Mouse (Mus musculus): ENCODE results near the gene Gm10491. TPM values are rescaled to one million over a fixed set of nuclear protein-coding genes. Genes with fewer than 3 reads are reported as not detected.

Gene Gm10491
- polyA plus RNA-seq, 1 experiment from 2014 or later, result not detected

- ATAC-seq (replicated peaks; ENCODE audit: low FRiP score), result peak; percentile 95
- peak within 1 kb of the TSS; percentile 85 for H3K4me2 ChIP-seq
- no peak within 1 kb of the TSS for H3K27ac ChIP-seq
- H3K27me3 ChIP-seq, result no peaks in the 10 kb centered on the region
- no peaks in the 10 kb centered on the region for H3K9me3 ChIP-seq (replicated peaks)
- peaks cover 16% of the 10 kb centered on the region for H3K36me3 ChIP-seq
- H3K4me3 ChIP-seq (replicated peaks), result peak within 1 kb of the TSS; percentile 51
- H3K4me1 ChIP-seq, result peaks cover 11% of the 10 kb centered on the region; the same call in 1 of the 2 replicates
- peak within 1 kb of the TSS; percentile 49; the same call in 1 of the 2 replicates for H3K9ac ChIP-seq
- WGBS, result 16% methylated on average over 30 of the region's 38 CpGs
Observed at GRCm38 (mm10) chrX:7878007-7878419, 29.6 kb downstream of the Gm10491 start, which contains the start of gene Pim2. TSS of gene Pim2 (plus strand) at chrX:7878262.

GRCm38 (mm10) chrX:7869826-7870225, 37.8 kb downstream of the Gm10491 start:
- Histone ChIP-seq H3K4me2 (no peak overlapping the region), H3K27me3 (no peaks in the 10 kb centered on the region), H3K36me3 (peaks cover 52% of the 10 kb centered on the region), H3K9me3 (replicated peaks) (no peaks in the 10 kb centered on the region), H3K27ac (no peak overlapping the region), H3K4me1 (no peaks in the 10 kb centered on the region), H3K4me3 (replicated peaks) (no peak overlapping the region), H3K9ac (no peak overlapping the region)
- ATAC-seq (replicated peaks; ENCODE audit: low FRiP score), result no peak
- WGBS, result 45% methylated on average over 3 of the region's 3 CpGs

DNA sequence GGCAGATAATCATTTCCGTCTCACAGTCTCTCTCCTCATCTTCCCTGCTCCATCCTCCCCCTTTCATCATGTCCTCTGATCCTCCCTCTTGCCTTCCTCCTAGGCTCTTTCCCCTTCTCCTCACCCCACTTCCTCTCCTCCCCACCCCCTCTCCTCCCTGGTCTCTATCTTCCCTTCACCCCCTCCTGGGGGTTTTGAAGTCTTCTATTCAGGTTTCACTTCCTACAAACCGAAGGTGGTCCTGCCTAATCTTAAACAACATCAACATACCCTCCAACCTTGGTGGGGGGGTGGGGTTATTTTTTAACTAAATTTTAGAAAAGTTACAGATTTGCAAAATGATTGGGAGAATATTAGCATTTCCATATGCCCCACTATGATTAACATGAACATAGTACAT, 39.1 kb downstream of the Gm10491 start:
- WGBS, result 70% methylated on average over 2 of the region's 2 CpGs
- no peak overlapping the region for H3K9ac ChIP-seq
- no peaks in the 10 kb centered on the region for H3K4me1 ChIP-seq
- H3K4me3 ChIP-seq (replicated peaks), result no peak overlapping the region
- ATAC-seq (replicated peaks; ENCODE audit: low FRiP score), result no peak
- H3K27ac ChIP-seq, result no peak overlapping the region
- H3K36me3 ChIP-seq, result peaks cover 39% of the 10 kb centered on the region
- H3K4me2 ChIP-seq, result no peak overlapping the region
- H3K27me3 ChIP-seq, result no peaks in the 10 kb centered on the region
- no peaks in the 10 kb centered on the region for H3K9me3 ChIP-seq (replicated peaks)

DNA sequence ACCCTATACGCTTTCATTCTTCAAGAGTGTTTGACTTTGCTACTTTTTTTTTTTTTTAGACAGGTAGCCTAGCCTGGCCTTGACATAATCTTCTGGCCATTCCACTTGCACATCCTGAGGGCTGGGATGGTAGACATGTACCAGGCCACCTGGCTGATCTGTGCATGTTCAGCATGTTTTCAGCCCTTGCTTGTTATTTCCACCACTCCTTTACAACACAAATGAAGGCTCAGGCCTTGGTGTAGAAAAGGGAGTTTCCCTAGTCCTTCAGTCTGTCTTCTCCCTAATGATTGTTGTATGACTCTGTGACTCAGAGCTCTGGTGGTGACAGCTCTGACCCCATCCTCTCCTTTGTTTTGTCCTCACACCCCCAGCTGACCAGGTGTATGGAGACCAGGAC, 40.5 kb downstream of the Gm10491 start:
- peaks cover 27% of the 10 kb centered on the region for H3K36me3 ChIP-seq
- H3K9ac ChIP-seq, result no peak overlapping the region
- H3K4me1 ChIP-seq, result no peaks in the 10 kb centered on the region
- no peak for ATAC-seq (replicated peaks; ENCODE audit: low FRiP score)
- no peaks in the 10 kb centered on the region for H3K27me3 ChIP-seq
- no peak overlapping the region for H3K4me2 ChIP-seq
- H3K9me3 ChIP-seq (replicated peaks), result no peaks in the 10 kb centered on the region
- H3K27ac ChIP-seq, result no peak overlapping the region
- 83% methylated on average over 1 of the region's 1 CpGs for WGBS
- H3K4me3 ChIP-seq (replicated peaks), result no peak overlapping the region

GRCm38 (mm10) chrX:7865786-7866185, 41.8 kb downstream of the Gm10491 start:
- 75% methylated on average over 2 of the region's 2 CpGs for WGBS
- no peak for ATAC-seq (replicated peaks; ENCODE audit: low FRiP score)

DNA sequence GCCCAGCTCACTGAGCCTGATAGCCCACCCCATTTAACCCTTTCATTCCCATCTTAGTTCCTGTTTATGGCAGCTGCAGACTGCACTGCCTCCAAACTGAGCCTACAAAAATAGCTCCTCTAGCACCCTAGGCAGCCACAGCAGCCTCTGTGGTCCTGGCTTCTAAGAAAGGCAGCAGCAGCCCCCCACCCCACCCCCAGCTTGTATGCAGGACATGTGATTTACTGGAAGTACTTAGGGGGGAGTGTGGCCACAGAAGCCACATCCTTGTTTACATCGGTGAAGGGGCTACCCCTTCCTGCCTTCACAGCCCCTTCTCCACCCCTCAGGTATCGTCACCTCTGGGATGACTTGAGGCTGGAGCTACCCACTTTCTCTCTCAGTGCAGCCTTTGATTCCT, 42.3 kb downstream of the Gm10491 start:
- no peak for ATAC-seq (replicated peaks; ENCODE audit: low FRiP score)
- peaks cover 15% of the 10 kb centered on the region for H3K36me3 ChIP-seq
- 76% methylated on average over 2 of the region's 2 CpGs for WGBS

More at GRCm38 (mm10) chrX:7865786-7866185, 41.8 kb downstream of the Gm10491 start:
- no peak overlapping the region for H3K4me3 ChIP-seq (replicated peaks)
- H3K36me3 ChIP-seq, result peaks cover 15% of the 10 kb centered on the region
- H3K4me2 ChIP-seq, result no peak overlapping the region
- no peak overlapping the region for H3K27ac ChIP-seq
- H3K9me3 ChIP-seq (replicated peaks), result no peaks in the 10 kb centered on the region
- no peaks in the 10 kb centered on the region for H3K4me1 ChIP-seq
- H3K9ac ChIP-seq, result no peak overlapping the region
- no peaks in the 10 kb centered on the region for H3K27me3 ChIP-seq

GRCm38 (mm10) chrX:7864551-7864950, 43.1 kb downstream of the Gm10491 start:
- H3K9me3 ChIP-seq (replicated peaks), result no peaks in the 10 kb centered on the region
- H3K27ac ChIP-seq, result no peak overlapping the region
- H3K36me3 ChIP-seq, result peaks cover 18% of the 10 kb centered on the region
- no peak overlapping the region for H3K4me2 ChIP-seq
- H3K4me3 ChIP-seq (replicated peaks), result no peak overlapping the region
- ATAC-seq (replicated peaks; ENCODE audit: low FRiP score), result no peak
- H3K4me1 ChIP-seq, result no peaks in the 10 kb centered on the region
- WGBS, result 70% methylated on average over 3 of the region's 3 CpGs
- H3K27me3 ChIP-seq, result no peaks in the 10 kb centered on the region
- H3K9ac ChIP-seq, result no peak overlapping the region

More for the DNA sequence above, 42.3 kb downstream of the Gm10491 start:
- H3K27me3 ChIP-seq, result no peaks in the 10 kb centered on the region
- H3K4me2 ChIP-seq, result no peak overlapping the region
- no peaks in the 10 kb centered on the region for H3K9me3 ChIP-seq (replicated peaks)
- no peak overlapping the region for H3K4me3 ChIP-seq (replicated peaks)
- H3K27ac ChIP-seq, result no peak overlapping the region
- H3K9ac ChIP-seq, result no peak overlapping the region
- H3K4me1 ChIP-seq, result no peaks in the 10 kb centered on the region

DNA sequence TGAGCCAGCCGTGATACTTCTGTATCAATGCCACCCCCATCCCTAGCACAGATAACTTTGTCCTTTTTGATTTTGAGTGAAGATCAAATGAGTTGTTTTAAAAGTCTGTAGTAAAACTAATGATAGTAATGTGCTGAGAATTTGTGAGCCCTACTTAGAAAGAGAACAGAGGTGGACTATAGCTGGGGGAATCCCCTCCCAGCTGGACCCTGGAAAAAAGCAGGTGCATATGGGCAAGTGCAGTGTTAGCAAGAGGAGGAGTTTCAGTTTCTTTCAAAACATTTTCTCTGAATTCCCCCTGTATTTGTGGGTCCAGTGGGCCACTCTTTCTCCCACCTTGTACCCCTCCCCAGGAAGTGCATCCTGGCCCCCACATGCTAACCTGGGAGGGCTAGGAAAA, 44.5 kb downstream of the Gm10491 start:
- H3K4me3 ChIP-seq (replicated peaks), result no peak overlapping the region
- H3K4me2 ChIP-seq, result no peak overlapping the region
- H3K9me3 ChIP-seq (replicated peaks), result no peaks in the 10 kb centered on the region
- no peak overlapping the region for H3K9ac ChIP-seq
- H3K27me3 ChIP-seq, result no peaks in the 10 kb centered on the region
- peaks cover 21% of the 10 kb centered on the region for H3K36me3 ChIP-seq
- 87% methylated on average over 1 of the region's 1 CpGs for WGBS
- no peak overlapping the region for H3K27ac ChIP-seq
- no peak for ATAC-seq (replicated peaks; ENCODE audit: low FRiP score)
- H3K4me1 ChIP-seq, result no peaks in the 10 kb centered on the region

- peaks cover 20% of the 10 kb centered on the region for H3K36me3 ChIP-seq
- WGBS, result 70% methylated on average over 3 of the region's 3 CpGs
- H3K4me1 ChIP-seq, result no peaks in the 10 kb centered on the region
- no peak overlapping the region for H3K4me2 ChIP-seq
- no peaks in the 10 kb centered on the region for H3K27me3 ChIP-seq
- no peaks in the 10 kb centered on the region for H3K9me3 ChIP-seq (replicated peaks)
- H3K27ac ChIP-seq, result no peak overlapping the region
- no peak for ATAC-seq (replicated peaks; ENCODE audit: low FRiP score)
- no peak overlapping the region for H3K4me3 ChIP-seq (replicated peaks)
- no peak overlapping the region for H3K9ac ChIP-seq
Observed at GRCm38 (mm10) chrX:7859191-7859753, 48.4 kb downstream of the Gm10491 start.

Other genes starting within 250 kb of the Gm10491 start
- gene Plp2, start 236.4 kb downstream of the Gm10491 start, polyA plus RNA-seq (2015; fragmentation: Nextera tagmentation; extraction: Ambion mirVana), result 156 and 168 TPM in 2 replicates
- 0.58 and 0.68 TPM in 2 replicates for gene Magix, start 226.6 kb downstream of the Gm10491 start, polyA plus RNA-seq (2015; fragmentation: Nextera tagmentation; extraction: Ambion mirVana)
- gene Gpkow, start 210.7 kb downstream of the Gm10491 start, polyA plus RNA-seq (2015; fragmentation: Nextera tagmentation; extraction: Ambion mirVana), result 40.3 and 42.5 TPM in 2 replicates
- gene Wdr45, start 193.5 kb downstream of the Gm10491 start, polyA plus RNA-seq (2015; fragmentation: Nextera tagmentation; extraction: Ambion mirVana), result 35.4 and 38.6 TPM in 2 replicates
- gene Gm45208, start 185.6 kb downstream of the Gm10491 start, polyA plus RNA-seq (2015; fragmentation: Nextera tagmentation; extraction: Ambion mirVana), result 0.96 TPM in 1 of 2 replicates, not detected in the other
- 64.4 and 68.9 TPM in 2 replicates for gene Praf2, start 179.4 kb downstream of the Gm10491 start, polyA plus RNA-seq (2015; fragmentation: Nextera tagmentation; extraction: Ambion mirVana)
- gene Ccdc120, start 156.9 kb downstream of the Gm10491 start, polyA plus RNA-seq (2015; fragmentation: Nextera tagmentation; extraction: Ambion mirVana), result 19.6 and 20.2 TPM in 2 replicates
- gene Tfe3, start 145.3 kb downstream of the Gm10491 start, polyA plus RNA-seq (2015; fragmentation: Nextera tagmentation; extraction: Ambion mirVana), result 26.3 and 30.9 TPM in 2 replicates
- 44.1 and 51.8 TPM in 2 replicates for gene Gripap1, start 118.1 kb downstream of the Gm10491 start, polyA plus RNA-seq (2015; fragmentation: Nextera tagmentation; extraction: Ambion mirVana)
- gene Kcnd1, start 85.5 kb downstream of the Gm10491 start, polyA plus RNA-seq (2015; fragmentation: Nextera tagmentation; extraction: Ambion mirVana), result 1.6 and 1.9 TPM in 2 replicates
- 40.0 and 44.8 TPM in 2 replicates for gene Otud5, start 66.5 kb downstream of the Gm10491 start, polyA plus RNA-seq (2015; fragmentation: Nextera tagmentation; extraction: Ambion mirVana)
- gene Pim2, start 29.6 kb downstream of the Gm10491 start, polyA plus RNA-seq (2015; fragmentation: Nextera tagmentation; extraction: Ambion mirVana), result 9.7 and 10.8 TPM in 2 replicates
- gene Slc35a2, start 23.8 kb downstream of the Gm10491 start, polyA plus RNA-seq (2015; fragmentation: Nextera tagmentation; extraction: Ambion mirVana), result 33.7 and 35.8 TPM in 2 replicates
- gene Pqbp1, start 8.6 kb downstream of the Gm10491 start, polyA plus RNA-seq (2015; fragmentation: Nextera tagmentation; extraction: Ambion mirVana), result 116 and 119 TPM in 2 replicates
- 168 and 171 TPM in 2 replicates for gene Timm17b, start 8.5 kb downstream of the Gm10491 start, polyA plus RNA-seq (2015; fragmentation: Nextera tagmentation; extraction: Ambion mirVana)
- not detected in 2 replicates for gene Gm10490, start 1.7 kb upstream of the Gm10491 start, polyA plus RNA-seq (2015; fragmentation: Nextera tagmentation; extraction: Ambion mirVana)
- 1.7 and 7.7 TPM in 2 replicates for gene Pcsk1n, start 12.0 kb upstream of the Gm10491 start, polyA plus RNA-seq (2015; fragmentation: Nextera tagmentation; extraction: Ambion mirVana)
- not detected in 2 replicates for gene Eras, start 20.8 kb upstream of the Gm10491 start, polyA plus RNA-seq (2015; fragmentation: Nextera tagmentation; extraction: Ambion mirVana)
- 49.2 and 59.6 TPM in 2 replicates for gene Hdac6, start 40.1 kb upstream of the Gm10491 start, polyA plus RNA-seq (2015; fragmentation: Nextera tagmentation; extraction: Ambion mirVana)
- 1.2 and 2.3 TPM in 2 replicates for gene Gata1, start 70.2 kb upstream of the Gm10491 start, polyA plus RNA-seq (2015; fragmentation: Nextera tagmentation; extraction: Ambion mirVana)
- 0.35 TPM in 1 of 2 replicates, not detected in the other for gene Glod5, start 110.7 kb upstream of the Gm10491 start, polyA plus RNA-seq (2015; fragmentation: Nextera tagmentation; extraction: Ambion mirVana)
- 69.0 and 69.5 TPM in 2 replicates for gene Suv39h1, start 166.9 kb upstream of the Gm10491 start, polyA plus RNA-seq (2015; fragmentation: Nextera tagmentation; extraction: Ambion mirVana)
- gene Was, start 182.7 kb upstream of the Gm10491 start, polyA plus RNA-seq (2015; fragmentation: Nextera tagmentation; extraction: Ambion mirVana), result 0.23 and 0.49 TPM in 2 replicates
- 22.7 and 29.3 TPM in 2 replicates for gene Wdr13, start 225.1 kb upstream of the Gm10491 start, polyA plus RNA-seq (2015; fragmentation: Nextera tagmentation; extraction: Ambion mirVana)
- gene Rbm3, start 238.0 kb upstream of the Gm10491 start, polyA plus RNA-seq (2015; fragmentation: Nextera tagmentation; extraction: Ambion mirVana), result 490 and 492 TPM in 2 replicates